Mouse (Mus musculus) midbrain, embryonic 15.5 days (tissue): ENCODE data around the gene Wdr38. TPM values are rescaled to one million over a fixed set of nuclear protein-coding genes. Genes with fewer than 3 reads are reported as not detected.
A peak's percentile ranks its signal among the peaks of the same experiment; 100 is the strongest.
"Not testable (repeated sequence)": the region's sequence is repeated elsewhere in the genome, so short reads cannot be mapped to it uniquely, and the experiment has no call there.

Experiments used
- ATAC-seq: fragments of 200-750 bp; cut with Nextera tagmentation; replicated peaks from 2 replicates; pipeline ENCODE4 v1.8.0; 2017; ENCODE audit warnings: moderate TSS enrichment
- H3K27ac ChIP-seq: fragments of 300-500 bp; sonication (generic); 2 replicates; pipeline ENCODE4 v1.5.1; 2015; ENCODE audit warnings: mild to moderate bottlenecking, inconsistent platforms
- H3K27me3 ChIP-seq: fragments of 300-500 bp; sonication (generic); replicated peaks from 2 replicates; pipeline ENCODE4 v1.6.1; 2015; ENCODE audit warnings: inconsistent platforms
- H3K36me3 ChIP-seq: fragments of 300-500 bp; sonication (generic); replicated peaks from 2 replicates; pipeline ENCODE4 v1.6.1; 2015; ENCODE audit warnings: inconsistent platforms
- H3K4me1 ChIP-seq: fragments of 300-500 bp; sonication (generic); 2 replicates; pipeline ENCODE4 v1.6.1; 2015; ENCODE audit warnings: inconsistent platforms
- H3K4me2 ChIP-seq: fragments of 300-500 bp; sonication (generic); 2 replicates; pipeline ENCODE4 v1.6.1; 2015; ENCODE audit warnings: inconsistent platforms, mild to moderate bottlenecking, moderate library complexity
- H3K4me3 ChIP-seq: fragments of 300-500 bp; sonication (generic); 2 replicates; pipeline ENCODE4 v1.5.1; 2015; ENCODE audit warnings: mild to moderate bottlenecking, inconsistent platforms
- H3K9ac ChIP-seq: fragments of 300-500 bp; sonication (generic); 2 replicates; pipeline ENCODE4 v1.6.1; 2015; ENCODE audit warnings: mild to moderate bottlenecking, inconsistent platforms
- H3K9me3 ChIP-seq: fragments of 300-500 bp; sonication (generic); 2 replicates; pipeline ENCODE4 v1.6.1; 2016; ENCODE audit warnings: inconsistent platforms
- WGBS: fragments of 180-500 bp; shearing (Covaris S2); methylation state at CpG from one replicate; pipeline ENCODE4 v1.1.7; 2015; ENCODE audit warnings: mixed read lengths; 5-methylcytosine and 5-hydroxymethylcytosine counted together
- polyA plus RNA-seq: library from polyadenylated mRNA; unstranded; fragments of >200 nt; fragmentation: Nextera tagmentation; extraction: Ambion mirVana; gene quantifications from 2 replicates; pipeline ENCODE4 v1.2.1, GENCODE M21; 2015

Gene Wdr38
- polyA plus RNA-seq, 1 experiment from 2014 or later = 1.8 TPM

- no peaks in the 10 kb centered on the region for H3K9me3 ChIP-seq
- peaks cover 25% of the 10 kb centered on the region for H3K4me1 ChIP-seq
- no peak overlapping the region for H3K27ac ChIP-seq
- H3K9ac ChIP-seq = no peak overlapping the region
- no peak for ATAC-seq
- H3K4me2 ChIP-seq = no peak overlapping the region
- no peak overlapping the region for H3K4me3 ChIP-seq
- 93% methylated on average over 4 of the region's 4 CpGs for WGBS
- peaks cover 29% of the 10 kb centered on the region for H3K36me3 ChIP-seq
- 0 out of 2 replicates have a peak, but pooled peaks cover 4% of the 10 kb centered on the region for H3K27me3 ChIP-seq
These were observed 3.3 kb downstream of the Wdr38 start for GRCm38 (mm10) chr2:39000587-39000919.

- H3K27ac ChIP-seq = no peak overlapping the region
- ATAC-seq = no peak
- H3K4me3 ChIP-seq = no peak overlapping the region
- no peaks in the 10 kb centered on the region for H3K9me3 ChIP-seq
- H3K4me2 ChIP-seq = no peak overlapping the region
- peaks cover 29% of the 10 kb centered on the region for H3K36me3 ChIP-seq
- H3K9ac ChIP-seq = no peak overlapping the region
- H3K27me3 ChIP-seq = 0 out of 2 replicates have a peak, but pooled peaks cover 4% of the 10 kb centered on the region
- WGBS = 89% methylated on average over 3 of the region's 3 CpGs
- peaks cover 38% of the 10 kb centered on the region for H3K4me1 ChIP-seq
These were observed 4.6 kb downstream of the Wdr38 start for GRCm38 (mm10) chr2:39001866-39002265.

- ATAC-seq = no peak
- Histone ChIP-seq H3K27me3 (no peaks in the 10 kb centered on the region), H3K4me1 (peaks cover 40% of the 10 kb centered on the region), H3K4me2 (peak overlapping the region; percentile 89), H3K27ac (no peak overlapping the region), H3K36me3 (peaks cover 29% of the 10 kb centered on the region), H3K4me3 (peak overlapping the region; percentile 86; the same call in 1 of the 2 replicates), H3K9ac (no peak overlapping the region), H3K9me3 (no peaks in the 10 kb centered on the region)
- WGBS = 51% methylated on average over 8 of the region's 8 CpGs
These were observed 5.8 kb downstream of the Wdr38 start for GRCm38 (mm10) chr2:39003106-39003505.

GRCm38 (mm10) chr2:39003512-39003911 lies 6.2 kb downstream of the Wdr38 start:
- 71% methylated on average over 5 of the region's 5 CpGs for WGBS
- ATAC-seq = no peak

GRCm38 (mm10) chr2:39004372-39004771 lies 7.1 kb downstream of the Wdr38 start:
- peak; percentile 2; the same call in 1 of the 2 replicates for ATAC-seq
- Histone ChIP-seq H3K4me2 (peak overlapping the region; percentile 89), H3K27me3 (no peaks in the 10 kb centered on the region), H3K4me1 (peaks cover 48% of the 10 kb centered on the region), H3K9ac (peak overlapping the region; percentile 88), H3K27ac (peak overlapping the region; percentile 89), H3K4me3 (peak overlapping the region; percentile 86), H3K36me3 (peaks cover 29% of the 10 kb centered on the region), H3K9me3 (no peaks in the 10 kb centered on the region)
- WGBS = 0% methylated on average over 11 of the region's 11 CpGs

More at GRCm38 (mm10) chr2:39003512-39003911, 6.2 kb downstream of the Wdr38 start:
- peaks cover 29% of the 10 kb centered on the region for H3K36me3 ChIP-seq
- H3K4me3 ChIP-seq = peak overlapping the region; percentile 86
- H3K9ac ChIP-seq = no peak overlapping the region; the same call in 1 of the 2 replicates
- H3K4me1 ChIP-seq = peaks cover 40% of the 10 kb centered on the region
- no peaks in the 10 kb centered on the region for H3K9me3 ChIP-seq
- H3K27ac ChIP-seq = no peak overlapping the region
- H3K4me2 ChIP-seq = peak overlapping the region; percentile 89
- no peaks in the 10 kb centered on the region for H3K27me3 ChIP-seq

GRCm38 (mm10) chr2:39004880-39005435 lies 7.7 kb downstream of the Wdr38 start, which contains the start of gene Arpc5l:
Gene Arpc5l, plus strand, starts transcription at chr2:39005348.
- no peaks in the 10 kb centered on the region for H3K9me3 ChIP-seq
- H3K9ac ChIP-seq = peak within 1 kb of the TSS; percentile 88
- peak within 1 kb of the TSS; percentile 86 for H3K4me3 ChIP-seq
- ATAC-seq = peak; percentile 89
- peaks cover 53% of the 10 kb centered on the region for H3K4me1 ChIP-seq
- H3K4me2 ChIP-seq = peak within 1 kb of the TSS; percentile 89
- H3K36me3 ChIP-seq = peaks cover 24% of the 10 kb centered on the region
- H3K27ac ChIP-seq = peak within 1 kb of the TSS; percentile 89
- WGBS = under 1% methylated on average over 57 of the region's 58 CpGs
- H3K27me3 ChIP-seq = no peaks in the 10 kb centered on the region

GRCm38 (mm10) chr2:39005574-39006079 lies 8.4 kb downstream of the Wdr38 start, which contains the start of gene Rpl35:
Gene Rpl35, minus strand, starts transcription at chr2:39005624.
- no peak for ATAC-seq
- 12% methylated on average over 15 of the region's 15 CpGs for WGBS
- Histone ChIP-seq H3K27ac (peak within 1 kb of the TSS; percentile 89), H3K9ac (peak within 1 kb of the TSS; percentile 88), H3K4me2 (peak within 1 kb of the TSS; percentile 89), H3K4me1 (peaks cover 56% of the 10 kb centered on the region), H3K27me3 (no peaks in the 10 kb centered on the region), H3K4me3 (peak within 1 kb of the TSS; percentile 86), H3K36me3 (peaks cover 17% of the 10 kb centered on the region), H3K9me3 (no peaks in the 10 kb centered on the region)

- H3K4me1 ChIP-seq = peaks cover 62% of the 10 kb centered on the region
- H3K27me3 ChIP-seq = no peaks in the 10 kb centered on the region
- no peaks in the 10 kb centered on the region for H3K9me3 ChIP-seq
- no peak overlapping the region for H3K9ac ChIP-seq
- peak overlapping the region; percentile 86 for H3K4me3 ChIP-seq
- no peak for ATAC-seq
- WGBS = 92% methylated on average over 14 of the region's 14 CpGs
- H3K27ac ChIP-seq = no peak overlapping the region
- peaks cover 11% of the 10 kb centered on the region for H3K36me3 ChIP-seq
- peak overlapping the region; percentile 89 for H3K4me2 ChIP-seq
These were observed 9.0 kb downstream of the Wdr38 start for GRCm38 (mm10) chr2:39006149-39006730.

GRCm38 (mm10) chr2:39007865-39008264 lies 10.6 kb downstream of the Wdr38 start:
- Histone ChIP-seq H3K4me1 (peaks cover 61% of the 10 kb centered on the region), H3K36me3 (peaks cover under 1% of the 10 kb centered on the region; the same call in 1 of the 2 replicates), H3K9ac (peak overlapping the region; percentile 85), H3K9me3 (no peaks in the 10 kb centered on the region), H3K27me3 (no peaks in the 10 kb centered on the region), H3K4me3 (peak overlapping the region; percentile 78), H3K4me2 (peak overlapping the region; percentile 63), H3K27ac (peak overlapping the region; percentile 91)
- ATAC-seq = peak; percentile 89
- WGBS = under 1% methylated on average over 44 of the region's 44 CpGs

GRCm38 (mm10) chr2:39008350-39008851 lies 11.1 kb downstream of the Wdr38 start:
- peak; percentile 55 for ATAC-seq
- 0 out of 2 replicates have a peak, but pooled peaks cover 4% of the 10 kb centered on the region for H3K36me3 ChIP-seq
- WGBS = under 1% methylated on average over 25 of the region's 25 CpGs
- peak overlapping the region; percentile 63 for H3K4me2 ChIP-seq
- no peaks in the 10 kb centered on the region for H3K27me3 ChIP-seq
- peaks cover 56% of the 10 kb centered on the region for H3K4me1 ChIP-seq
- H3K9me3 ChIP-seq = no peaks in the 10 kb centered on the region
- H3K9ac ChIP-seq = peak overlapping the region; percentile 85
- peak overlapping the region; percentile 91 for H3K27ac ChIP-seq
- H3K4me3 ChIP-seq = peak overlapping the region; percentile 78

- H3K27me3 ChIP-seq = no peaks in the 10 kb centered on the region
- H3K4me1 ChIP-seq = peaks cover 51% of the 10 kb centered on the region
- peak overlapping the region; percentile 85 for H3K9ac ChIP-seq
- ATAC-seq = no peak
- peak overlapping the region; percentile 78 for H3K4me3 ChIP-seq
- peak overlapping the region; percentile 91; the same call in 1 of the 2 replicates for H3K27ac ChIP-seq
- 30% methylated on average over 3 of the region's 3 CpGs for WGBS
- H3K4me2 ChIP-seq = peak overlapping the region; percentile 63
- H3K9me3 ChIP-seq = no peaks in the 10 kb centered on the region
- peaks cover 8% of the 10 kb centered on the region for H3K36me3 ChIP-seq
These were observed 11.7 kb downstream of the Wdr38 start for GRCm38 (mm10) chr2:39008954-39009365.

GRCm38 (mm10) chr2:39010144-39010543 lies 12.9 kb downstream of the Wdr38 start:
- WGBS = 94% methylated on average over 5 of the region's 5 CpGs
- not testable (repeated sequence) for ATAC-seq, H3K9ac ChIP-seq, H3K4me3 ChIP-seq, H3K27me3 ChIP-seq, H3K27ac ChIP-seq, H3K4me2 ChIP-seq, H3K9me3 ChIP-seq
- Histone ChIP-seq H3K36me3 (peaks cover 20% of the 10 kb centered on the region), H3K4me1 (peaks cover 46% of the 10 kb centered on the region)
